15 mouse cellular contexts compared by ENCODE assay signal in the genomic region with DNA sequence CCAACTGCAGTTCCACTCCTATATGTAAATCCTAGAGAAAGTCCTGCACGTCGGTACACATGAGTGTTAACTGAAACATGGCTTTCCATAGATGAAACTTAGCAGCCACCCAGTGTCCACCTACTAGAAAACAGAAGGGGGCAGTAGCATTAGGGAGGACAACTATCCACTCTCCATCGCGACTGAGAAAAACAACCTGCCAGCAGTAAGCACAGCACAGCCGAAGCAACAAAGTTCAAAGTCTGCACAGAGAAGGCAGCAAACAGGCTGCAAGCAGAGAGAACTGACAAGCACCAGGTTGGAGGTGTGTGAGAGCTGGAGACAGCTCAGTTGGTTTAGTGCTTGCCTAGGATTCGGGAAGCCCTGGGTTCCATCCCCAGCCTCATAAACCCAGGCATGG. TPM values are rescaled to one million over a fixed set of nuclear protein-coding genes. Genes with fewer than 3 reads are reported as not detected.
DNase-seq lines count a peak whose midpoint lies in the region; ATAC-seq and TF ChIP-seq lines count a peak whose summit lies in the region.
"Had no signal": no experiment of that assay in that cellular context is flagged by ENCODE, and none has a peak within 500 bp of the region (broad histone marks: within the 10 kb centered on the region; RNA-seq: fewer than 3 reads in every experiment).

No protein-coding gene starts in this region.

- no peaks in the 10 kb centered on the region for H3K36me3 ChIP-seq in intestine, postnatal 0 days (ENCODE audit: control insufficient read depth, insufficient read depth)
- no peaks in the 10 kb centered on the region for H3K36me3 ChIP-seq in kidney, postnatal 0 days (ENCODE audit: insufficient read depth, low read length)
- no peaks in the 10 kb centered on the region for H3K36me3 ChIP-seq in liver, postnatal 0 days (replicated peaks; ENCODE audit: insufficient read depth, low read length)
- H3K36me3 ChIP-seq: limb, embryonic 13.5 days had no signal

- DNase-seq in layer of hippocampus, adult 2 months (ENCODE audit: low spot score in 2 of 2), result no peak
- no peak for DNase-seq in layer of hippocampus, postnatal 36 days
- peak; percentile 58 for DNase-seq in kidney, postnatal 0 days (ENCODE audit: low spot score)
- DNase-seq in liver, postnatal 0 days, result no peak
- no peak for DNase-seq in layer of hippocampus, adult 11-12 months (ENCODE audit: low spot score)
- DNase-seq in left cerebral cortex, postnatal 25 days (ENCODE audit: low spot score in 2 of 2), result no peak
- DNase-seq: adrenal gland, postnatal 25 days; cerebellum, adult 9-10 months; embryo, embryonic 11 days had no signal

- no peak for TF ChIP-seq EP300 in liver, postnatal 0 days (IDR thresholded peaks at IDR 0.05; ENCODE audit: low read depth)

- intact Hi-C loops in left cerebral cortex, postnatal 25 days (cut with DNase I), result no loop called here

- H3K4me1 ChIP-seq in intestine, postnatal 0 days (replicated peaks; ENCODE audit: control insufficient read depth, insufficient read depth, low read length), result no peaks in the 10 kb centered on the region; the same call in 1 of the 2 replicates
- H3K4me1 ChIP-seq in kidney, postnatal 0 days (replicated peaks; ENCODE audit: insufficient read depth, low read length), result 0 out of 2 replicates have a peak, but pooled peaks cover 3% of the 10 kb centered on the region
- peaks cover 20% of the 10 kb centered on the region for H3K4me1 ChIP-seq in liver, postnatal 0 days (ENCODE audit: insufficient read depth)
- H3K4me1 ChIP-seq: forebrain, embryonic 13.5 days; limb, embryonic 13.5 days had no signal

- TF ChIP-seq CTCF in layer of hippocampus, adult 2 months (conservative IDR thresholded peaks at IDR 0.05), result peak; percentile 49
- peak; percentile 70 for TF ChIP-seq CTCF in intestine, postnatal 0 days (IDR thresholded peaks at IDR 0.05; ENCODE audit: low read depth)
- TF ChIP-seq CTCF in kidney, postnatal 0 days (IDR thresholded peaks at IDR 0.05; ENCODE audit: low read depth), result peak; percentile 52
- peak; percentile 56 for TF ChIP-seq CTCF in liver, postnatal 0 days (IDR thresholded peaks at IDR 0.05; ENCODE audit: low read depth)

- H3K9ac ChIP-seq in intestine, postnatal 0 days (ENCODE audit: low read depth, low read length), result no peak overlapping the region
- no peak overlapping the region for H3K9ac ChIP-seq in kidney, postnatal 0 days (ENCODE audit: low read depth, low read length)
- H3K9ac ChIP-seq in liver, postnatal 0 days (replicated peaks), result no peak overlapping the region
- H3K9ac ChIP-seq: forebrain, embryonic 13.5 days; limb, embryonic 13.5 days had no signal

- no peaks in the 10 kb centered on the region for H3K9me3 ChIP-seq in intestine, postnatal 0 days (ENCODE audit: control insufficient read depth)
- no peaks in the 10 kb centered on the region for H3K9me3 ChIP-seq in kidney, postnatal 0 days (replicated peaks; ENCODE audit: low read length)
- no peaks in the 10 kb centered on the region for H3K9me3 ChIP-seq in liver, postnatal 0 days (ENCODE audit: low read length)
- H3K9me3 ChIP-seq: forebrain, embryonic 13.5 days; limb, embryonic 13.5 days had no signal

- no peak overlapping the region for H3K27ac ChIP-seq in layer of hippocampus, adult 2 months
- peak overlapping the region; percentile 54; the same call in 1 of the 2 replicates for H3K27ac ChIP-seq in intestine, postnatal 0 days (ENCODE audit: low read depth, low read length)
- H3K27ac ChIP-seq in kidney, postnatal 0 days, result peak overlapping the region; percentile 20; the same call in 1 of the 2 replicates
- peak overlapping the region; percentile 31 for H3K27ac ChIP-seq in liver, postnatal 0 days (ENCODE audit: low read depth)
- H3K27ac ChIP-seq: forebrain, embryonic 13.5 days; limb, embryonic 13.5 days had no signal

- 39% methylated on average over 6 of the region's 6 CpGs for WGBS in intestine, postnatal 0 days
- WGBS in kidney, postnatal 0 days, result 51% methylated on average over 6 of the region's 6 CpGs
- 54% methylated on average over 6 of the region's 6 CpGs for WGBS in liver, postnatal 0 days (ENCODE audit: insufficient replicate concordance)

- H3K27me3 ChIP-seq in intestine, postnatal 0 days (replicated peaks; ENCODE audit: control insufficient read depth, insufficient read depth, low read length), result no peaks in the 10 kb centered on the region
- H3K27me3 ChIP-seq in kidney, postnatal 0 days (ENCODE audit: insufficient read depth, low read length), result no peaks in the 10 kb centered on the region
- H3K27me3 ChIP-seq in liver, postnatal 0 days (ENCODE audit: insufficient read depth, low read length), result no peaks in the 10 kb centered on the region
- H3K27me3 ChIP-seq: forebrain, embryonic 13.5 days; limb, embryonic 13.5 days had no signal

- peak; percentile 71 for ATAC-seq in intestine, postnatal 0 days
- ATAC-seq in kidney, postnatal 0 days (replicated peaks; ENCODE audit: low FRiP score, low read depth), result peak; percentile 73
- peak; percentile 78 for ATAC-seq in liver, postnatal 0 days
- ATAC-seq: CD4-positive, CD25-positive, alpha-beta regulatory T cell, adult 4 months; forebrain, embryonic 13.5 days; inflammation-experienced regulatory T-cells, adult 6 months; lung, postnatal 0 days had no signal

- H3K4me2 ChIP-seq in intestine, postnatal 0 days (replicated peaks; ENCODE audit: low read depth), result no peak overlapping the region
- no peak overlapping the region for H3K4me2 ChIP-seq in kidney, postnatal 0 days (ENCODE audit: low read length)
- H3K4me2 ChIP-seq in liver, postnatal 0 days (ENCODE audit: low read depth, low read length), result no peak overlapping the region
- H3K4me2 ChIP-seq: forebrain, embryonic 13.5 days; limb, embryonic 13.5 days had no signal

- no peak overlapping the region for H3K4me3 ChIP-seq in layer of hippocampus, adult 2 months
- no peak overlapping the region for H3K4me3 ChIP-seq in intestine, postnatal 0 days (ENCODE audit: low read depth, low read length)
- no peak overlapping the region for H3K4me3 ChIP-seq in kidney, postnatal 0 days (replicated peaks; ENCODE audit: low read depth, low read length)
- no peak overlapping the region for H3K4me3 ChIP-seq in liver, postnatal 0 days (ENCODE audit: low read depth, low read length)
- H3K4me3 ChIP-seq: forebrain, embryonic 13.5 days; limb, embryonic 13.5 days had no signal

RNA-seq across cellular contexts. Expression of gene Lrig2, which starts 7.2 kb away (rescaled TPM):
- total RNA-seq in layer of hippocampus, adult 2 months (2021), result 10 to 100 TPM; 33.4 to 33.5 TPM
- total RNA-seq in layer of hippocampus, postnatal 36 days (2021), result 10 to 100 TPM; 34.2 to 35.9 TPM
- polyA plus RNA-seq in intestine, postnatal 0 days (2015; fragmentation: Nextera tagmentation; extraction: Ambion mirVana), result 6.4 TPM in 2 replicates
- 11.2 and 11.5 TPM in 2 replicates for polyA plus RNA-seq in kidney, postnatal 0 days (2015; fragmentation: Nextera tagmentation; extraction: Ambion mirVana)
- 2.5 and 2.6 TPM in 2 replicates for polyA plus RNA-seq in liver, postnatal 0 days (2015; fragmentation: Nextera tagmentation; extraction: Ambion mirVana)
- 10 to 100 TPM; 28.1 to 34.3 TPM for total RNA-seq in left cerebral cortex, postnatal 25 days (2021)
